Mouse (Mus musculus): ENCODE measurements around the gene Map2k6.

The Map2k6 gene

DNA sequence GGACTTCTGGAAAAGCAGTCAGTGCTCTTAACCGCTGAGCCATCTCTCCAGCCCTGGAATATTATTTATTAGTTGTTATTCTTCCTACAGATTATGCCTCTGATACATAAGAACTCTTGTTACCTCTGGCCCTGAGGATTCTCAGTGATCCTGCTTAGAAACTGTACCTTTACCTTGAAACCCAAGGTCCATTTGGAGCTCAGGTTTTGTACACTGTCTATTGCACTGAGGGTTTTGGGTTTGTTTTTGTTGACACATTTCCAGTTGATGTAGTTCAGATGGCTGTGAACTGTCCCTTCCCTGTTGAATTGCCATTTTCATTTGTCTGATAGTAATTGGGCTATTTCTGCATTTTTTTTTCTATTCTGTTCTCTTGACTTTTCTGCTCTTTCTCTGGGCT lies 85.5 kb downstream of the Map2k6 start:
- DNase-seq (ENCODE audit: low spot score in 2 of 2), result no peak

DNA sequence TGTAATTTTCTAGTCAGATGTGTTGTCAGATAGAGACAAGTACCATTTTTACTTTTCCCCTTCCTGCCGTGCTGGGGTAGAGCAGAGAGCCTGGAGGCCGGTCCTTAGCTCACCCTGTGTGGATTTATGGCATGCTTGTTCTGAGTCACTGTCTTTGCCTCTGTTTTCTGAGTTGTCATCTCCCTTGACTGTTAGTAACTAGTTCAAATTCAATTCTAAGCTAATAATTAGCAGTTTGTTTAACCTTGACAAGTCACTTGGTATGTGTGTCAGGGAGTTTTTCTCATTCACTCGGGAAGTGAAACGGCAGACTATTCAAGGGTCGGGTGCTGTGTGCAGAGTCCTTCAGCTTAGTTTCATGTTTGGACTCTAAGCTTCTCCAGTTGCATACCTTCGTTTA lies 86.2 kb downstream of the Map2k6 start:
- no peak for DNase-seq (ENCODE audit: low spot score in 2 of 2)

DNA sequence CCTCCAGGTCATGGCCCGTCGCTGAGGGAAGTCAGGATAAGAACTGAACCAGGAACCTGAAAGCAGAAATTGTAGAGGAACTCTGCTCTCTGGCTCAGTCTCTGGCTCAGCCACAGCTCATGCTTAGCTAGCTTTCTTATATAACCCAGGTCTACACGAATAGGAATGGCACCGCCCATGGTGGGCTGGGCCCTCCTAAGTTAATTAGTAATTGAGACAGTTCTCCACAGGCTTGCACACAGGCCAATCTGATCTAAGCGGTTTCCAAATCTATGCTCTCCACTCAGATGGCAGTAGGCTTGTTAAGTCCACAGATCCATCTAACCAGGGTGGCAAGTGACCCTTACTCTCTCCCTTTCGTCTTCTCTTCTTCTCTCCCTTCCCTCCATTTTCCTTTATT lies 88.9 kb downstream of the Map2k6 start:
- no peak for DNase-seq (ENCODE audit: low spot score in 2 of 2)

DNA sequence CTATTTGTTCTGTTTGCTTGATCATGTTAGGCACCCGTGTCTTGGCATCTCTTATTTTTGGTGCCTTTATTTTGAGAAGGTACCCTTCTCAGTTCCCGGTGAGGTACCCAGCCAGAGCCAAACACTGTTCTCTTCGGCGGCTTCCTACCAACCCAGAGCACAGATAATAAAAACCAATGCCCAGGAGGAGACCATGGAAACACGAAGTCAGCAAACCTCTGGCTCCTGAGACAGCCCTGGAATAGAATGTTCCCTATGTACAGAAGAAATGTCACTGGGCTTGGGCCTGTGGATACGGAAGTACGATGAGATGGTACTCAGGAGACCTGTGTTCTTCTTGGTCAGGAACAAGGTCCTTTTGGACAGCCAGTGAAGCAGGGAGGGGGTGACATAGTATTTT lies 89.4 kb downstream of the Map2k6 start:
- DNase-seq (ENCODE audit: low spot score in 2 of 2), result no peak

DNA sequence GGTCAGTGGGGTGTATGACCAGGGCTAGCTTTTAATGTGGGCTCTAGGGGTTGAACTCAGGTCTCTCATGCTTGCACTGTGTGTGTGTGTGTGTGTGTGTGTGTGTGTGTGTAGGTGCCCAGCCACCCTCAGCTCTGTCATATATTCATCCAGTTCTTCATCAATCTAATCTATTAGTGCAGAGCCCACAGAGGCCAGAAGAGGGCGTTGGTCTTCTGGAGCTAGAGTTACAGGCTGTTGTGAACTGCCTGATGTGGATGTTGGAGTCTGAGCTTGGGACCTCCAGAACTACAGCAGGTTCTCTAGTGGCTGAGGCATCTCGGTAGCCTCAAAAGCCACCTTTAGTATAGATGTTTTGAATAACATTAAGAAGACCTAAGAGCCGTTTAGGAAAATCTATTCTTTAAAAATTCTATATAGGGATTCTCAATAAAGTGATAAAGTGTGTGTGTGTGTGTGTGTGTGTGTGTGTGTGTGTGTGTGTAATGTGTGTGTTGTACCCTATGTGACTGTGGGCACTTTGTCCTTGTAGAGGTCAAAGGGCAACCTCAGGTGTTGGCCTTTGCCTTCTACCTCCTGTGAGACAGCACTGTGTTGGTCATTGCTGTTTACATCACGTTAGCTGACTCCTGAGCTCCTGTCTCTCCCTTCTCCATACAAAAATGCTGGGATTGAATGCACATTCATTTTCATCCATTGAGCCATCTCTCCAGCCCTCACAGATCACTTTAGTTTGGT lies 96.6 kb downstream of the Map2k6 start:
- no peak for DNase-seq (ENCODE audit: low spot score in 2 of 2)

DNA sequence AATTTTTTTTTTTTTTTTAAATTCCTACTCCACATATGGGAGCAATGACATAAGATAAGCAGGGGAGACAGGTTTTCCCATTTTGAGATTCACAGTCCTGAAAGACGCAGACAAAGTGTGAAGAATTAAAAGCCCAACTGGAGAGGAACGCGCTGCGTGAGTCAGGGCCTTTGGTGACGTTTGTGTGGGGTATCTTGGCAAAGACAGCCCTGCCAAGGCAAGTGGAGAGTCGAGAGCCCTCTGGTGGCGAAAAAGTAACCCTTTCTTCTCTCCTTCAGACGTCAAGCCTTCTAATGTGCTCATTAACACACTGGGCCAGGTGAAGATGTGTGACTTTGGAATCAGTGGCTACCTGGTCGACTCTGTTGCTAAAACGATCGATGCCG lies 97.1 kb downstream of the Map2k6 start:
- DNase-seq (ENCODE audit: low spot score in 2 of 2), result peak; percentile 59 to 61

DNA sequence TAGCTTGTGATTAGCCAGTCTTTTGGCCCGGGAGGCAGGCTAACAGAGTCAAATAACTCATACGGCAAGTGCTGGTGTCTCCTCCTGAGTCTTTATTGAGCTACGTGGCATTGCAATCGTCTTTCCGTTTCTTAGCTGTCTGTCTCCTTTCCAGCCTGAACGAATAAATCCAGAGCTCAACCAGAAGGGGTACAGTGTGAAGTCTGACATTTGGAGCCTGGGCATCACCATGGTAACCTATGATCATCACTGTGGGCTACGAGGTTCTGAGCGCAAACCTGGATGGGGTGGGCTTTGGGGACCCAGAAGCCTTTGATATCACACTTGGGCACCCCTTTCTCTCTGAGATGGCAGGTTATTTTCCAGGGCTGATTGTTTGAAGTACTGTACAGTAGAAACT lies 98.8 kb downstream of the Map2k6 start:
- no peak for DNase-seq (ENCODE audit: low spot score in 2 of 2)

DNA sequence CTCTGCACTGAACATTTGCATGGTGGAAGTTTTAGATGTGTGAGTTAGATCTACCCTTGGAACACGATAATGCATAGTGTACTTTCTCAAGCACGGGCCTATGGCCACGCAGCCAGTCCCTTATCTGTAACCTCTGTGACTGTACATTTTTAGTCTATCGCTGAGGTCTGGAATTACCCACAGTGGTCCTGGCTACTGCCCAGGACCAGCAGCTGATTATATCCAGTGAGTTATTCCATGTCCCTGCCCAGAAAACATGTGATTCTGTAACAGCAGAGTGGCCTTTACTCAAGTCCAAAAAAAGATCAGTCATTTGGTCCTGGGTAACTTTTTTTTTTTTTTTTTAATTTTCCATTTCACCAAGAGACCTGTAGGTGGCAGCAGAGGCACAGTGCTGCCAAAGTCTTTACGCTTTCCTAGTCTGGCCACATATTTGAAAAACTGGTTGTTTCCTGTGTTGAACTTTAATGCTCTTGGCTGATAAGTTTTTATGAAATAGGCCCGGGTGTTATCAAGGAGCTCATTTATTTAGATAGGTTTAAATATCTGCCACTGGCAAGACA lies 99.8 kb downstream of the Map2k6 start:
- DNase-seq (ENCODE audit: low spot score in 2 of 2), result no peak

DNA sequence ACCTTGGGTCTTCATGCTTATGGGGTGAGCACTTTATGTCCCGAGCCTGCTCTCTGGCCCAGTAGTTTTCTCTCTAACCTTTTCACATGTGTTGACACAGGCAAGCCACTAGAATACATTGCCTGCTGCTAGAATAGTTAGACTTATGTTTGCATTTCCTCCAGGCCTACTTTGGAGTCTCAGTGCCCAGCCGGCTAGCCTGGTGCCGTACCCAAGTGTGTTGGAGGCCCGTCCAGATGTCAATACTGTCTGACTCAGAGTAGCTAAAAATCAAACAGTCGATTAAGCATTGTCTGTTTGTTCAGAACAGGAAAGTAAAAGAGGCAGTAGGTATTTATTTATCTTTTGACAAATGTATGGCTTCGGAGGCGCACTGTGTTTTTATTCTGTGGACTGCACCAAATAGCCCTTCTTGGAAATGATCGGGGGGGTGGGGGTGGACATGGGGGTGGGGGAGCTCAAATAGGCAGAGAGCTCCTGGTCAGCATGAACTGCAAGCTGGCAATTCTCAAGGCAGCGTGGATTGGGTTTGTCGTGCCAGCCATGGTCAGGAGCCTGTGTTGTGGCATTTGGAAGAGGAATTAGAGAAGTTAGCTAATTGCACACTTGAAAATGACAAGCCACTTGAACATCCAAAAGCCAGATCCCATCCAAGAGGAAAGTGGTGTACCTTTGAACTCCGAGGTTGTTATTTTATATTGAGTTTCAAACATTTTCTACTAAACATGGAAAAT lies 104.2 kb downstream of the Map2k6 start:
- DNase-seq (ENCODE audit: low spot score in 2 of 2), result no peak

DNA sequence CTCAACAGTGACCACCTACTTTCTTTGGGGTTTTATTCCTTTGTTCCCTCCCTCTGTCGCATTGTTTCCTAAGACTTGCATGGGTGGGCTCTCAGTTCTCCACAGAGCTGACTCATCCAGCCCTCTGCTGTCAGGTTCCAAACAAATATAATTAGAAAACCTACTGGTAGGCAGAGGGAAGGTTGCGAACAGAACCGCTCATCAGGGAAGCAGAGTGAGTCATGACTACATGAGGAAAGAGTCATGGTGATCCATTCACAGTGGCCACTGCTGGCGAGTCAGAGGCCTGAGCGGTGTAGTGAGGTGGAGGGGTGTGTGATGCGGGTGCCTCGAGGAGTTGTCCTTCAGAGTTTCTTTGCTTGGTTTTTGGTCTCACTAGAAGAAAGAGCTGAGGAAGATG lies 112.5 kb downstream of the Map2k6 start:
- peak; percentile 47 to 51 for DNase-seq (ENCODE audit: low spot score in 2 of 2)

DNA sequence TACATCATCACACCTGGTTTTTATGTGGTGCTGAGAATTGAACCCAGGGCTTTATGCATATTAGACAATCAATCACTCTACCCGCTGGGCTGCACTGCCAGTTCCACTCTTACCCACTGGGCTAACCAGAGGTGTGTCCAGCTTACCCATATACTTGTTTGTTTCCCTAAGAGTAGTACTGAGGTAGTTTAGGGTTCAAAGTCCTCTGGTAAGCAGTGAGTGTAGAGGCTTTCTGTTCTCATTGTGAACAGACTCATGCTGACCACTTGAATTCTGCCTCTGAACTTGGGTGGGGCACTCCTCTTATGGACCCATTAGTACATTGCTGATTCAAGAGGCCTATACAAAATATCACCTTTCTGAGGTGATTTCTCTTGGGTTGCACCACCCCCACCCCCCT lies 119.7 kb downstream of the Map2k6 start:
- no peak for DNase-seq (ENCODE audit: low spot score in 2 of 2)

DNA sequence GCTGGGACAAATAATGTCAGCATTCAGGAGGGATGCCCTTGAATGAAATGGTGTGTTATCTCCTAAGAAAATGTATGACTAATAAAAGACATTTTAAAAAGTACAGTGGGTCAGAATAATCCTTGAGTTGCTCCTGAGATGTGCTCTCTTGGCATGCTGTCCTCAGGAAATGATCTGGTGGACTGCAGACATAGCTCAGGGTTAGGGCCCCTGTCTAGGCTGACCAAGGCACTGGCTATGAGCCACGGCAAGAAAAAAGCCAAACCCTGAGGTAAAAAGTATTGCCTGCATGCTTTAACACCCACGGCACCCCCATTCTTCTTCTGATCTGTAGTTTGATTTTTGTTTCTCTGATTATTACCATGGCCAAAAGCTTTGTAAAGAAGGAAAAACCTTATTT lies 124.0 kb downstream of the Map2k6 start:
- no peak for DNase-seq (ENCODE audit: low spot score in 2 of 2)

DNA sequence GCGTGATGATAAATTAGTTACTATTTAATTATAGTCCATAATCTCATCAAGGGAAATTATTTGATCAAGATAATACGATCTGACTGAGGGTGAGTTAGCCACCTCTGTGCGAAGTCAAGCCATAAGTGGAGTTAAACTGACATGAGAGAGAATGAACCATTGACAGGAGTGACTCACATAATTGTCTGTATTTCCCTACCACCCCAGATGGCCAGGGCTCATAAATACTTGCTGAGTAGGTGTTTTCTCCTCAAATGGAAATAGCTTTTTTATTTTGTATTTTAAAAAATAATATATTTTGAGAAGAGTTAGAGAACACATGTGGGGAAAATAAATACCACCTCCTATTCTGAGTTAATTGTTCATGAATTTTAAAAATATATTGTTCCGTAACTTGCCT lies 127.2 kb downstream of the Map2k6 start:
- DNase-seq (ENCODE audit: low spot score in 2 of 2), result no peak

DNA sequence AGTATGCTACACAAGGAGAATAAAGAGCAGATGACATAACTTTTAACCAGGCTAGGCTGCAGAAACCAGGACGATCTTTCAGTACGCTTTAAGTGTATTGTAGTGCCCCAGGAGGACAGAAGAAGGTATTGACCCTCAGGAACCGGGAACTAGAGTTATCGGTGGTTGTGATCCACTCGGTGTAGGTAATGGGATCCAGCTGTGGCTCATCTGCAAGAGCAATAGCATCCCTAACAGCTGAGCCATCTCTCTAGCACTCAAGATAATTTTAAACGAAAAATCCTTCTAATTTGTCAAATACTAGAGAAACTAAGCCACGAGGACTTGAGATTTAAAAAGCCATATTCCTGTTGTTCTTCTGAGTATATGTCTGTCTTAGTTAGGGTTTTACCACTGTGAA lies 132.2 kb downstream of the Map2k6 start:
- no peak for DNase-seq (ENCODE audit: low spot score in 2 of 2)

DNA sequence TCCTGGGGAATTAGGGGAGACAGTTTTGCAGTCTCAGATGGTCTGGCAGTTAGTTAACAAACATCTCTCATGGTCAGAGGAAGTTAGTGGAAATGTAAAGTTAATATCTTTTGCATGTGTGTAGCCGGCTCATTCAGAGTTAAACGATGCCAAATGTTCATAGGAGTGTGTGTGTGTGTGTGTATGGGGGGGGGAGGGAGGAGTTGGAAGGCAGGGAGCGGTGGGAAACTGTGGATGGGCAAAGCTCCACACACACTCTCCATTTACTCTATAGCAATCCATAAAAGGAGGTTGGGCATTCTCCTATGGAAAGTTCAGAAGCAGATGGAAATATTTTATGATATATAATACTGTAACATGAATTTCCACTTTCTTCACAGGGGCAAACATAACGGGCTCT lies 135.9 kb downstream of the Map2k6 start:
- no peak for DNase-seq (ENCODE audit: low spot score in 2 of 2)

DNA sequence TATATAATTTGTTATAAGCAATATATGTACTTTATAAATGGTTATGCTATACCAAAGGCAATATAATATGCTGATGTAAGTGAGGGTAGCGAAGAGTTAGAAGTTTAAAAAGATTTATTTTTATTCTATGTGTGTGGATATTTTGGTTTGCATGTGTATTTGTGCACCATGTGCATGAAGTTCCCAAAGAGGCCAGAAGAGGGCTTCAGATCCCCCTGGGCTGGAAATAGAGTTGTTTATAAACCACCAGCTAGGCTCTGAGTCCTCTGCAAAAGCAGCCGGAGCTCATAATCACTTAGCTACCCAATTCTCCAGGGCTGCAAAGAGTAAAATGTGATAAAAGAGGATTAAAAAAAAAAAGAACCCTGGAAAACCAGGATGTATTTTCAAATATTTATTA lies 137.6 kb downstream of the Map2k6 start:
- no peak for DNase-seq (ENCODE audit: low spot score in 2 of 2)

DNA sequence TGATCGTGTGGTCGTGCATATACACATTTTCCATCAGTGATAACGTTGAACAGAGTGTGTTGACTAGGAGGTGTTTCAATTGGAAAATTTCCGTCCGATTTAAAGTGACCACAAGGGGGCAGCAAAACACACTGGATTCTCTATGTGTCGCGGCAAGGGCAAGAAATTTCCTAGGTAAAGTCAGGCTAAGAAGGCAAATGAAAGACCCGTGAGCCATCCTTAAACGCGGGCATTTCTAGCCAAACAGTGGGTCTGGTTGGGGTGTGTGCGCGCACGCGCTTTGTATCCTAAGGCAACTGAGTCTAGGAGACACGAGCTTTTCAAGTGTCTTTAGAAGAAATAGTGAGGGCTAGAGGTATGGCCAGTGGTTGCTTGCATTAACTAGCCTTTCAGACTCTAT lies 138.7 kb downstream of the Map2k6 start:
- DNase-seq (ENCODE audit: low spot score in 2 of 2), result peak; percentile 59 to 63

DNA sequence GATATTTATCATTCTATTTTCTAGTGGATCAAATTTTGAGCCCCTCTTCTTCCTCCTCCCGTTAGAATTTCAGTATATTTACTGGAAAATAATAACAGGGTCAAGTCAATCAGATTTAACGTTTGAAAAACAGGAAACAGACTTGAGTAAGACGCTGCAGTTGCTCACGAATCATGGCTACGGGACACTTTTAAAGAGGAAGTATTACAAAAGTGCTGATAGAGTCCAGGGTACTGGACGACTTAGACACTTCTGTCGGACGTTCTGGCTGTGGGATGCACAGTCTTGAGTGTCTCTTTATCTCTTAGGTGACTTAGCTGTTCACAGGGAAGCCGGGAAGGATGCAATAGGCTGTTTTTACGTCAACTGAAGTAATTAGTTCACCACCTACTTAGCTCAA lies 139.3 kb downstream of the Map2k6 start:
- no peak for DNase-seq (ENCODE audit: low spot score in 2 of 2)

DNA sequence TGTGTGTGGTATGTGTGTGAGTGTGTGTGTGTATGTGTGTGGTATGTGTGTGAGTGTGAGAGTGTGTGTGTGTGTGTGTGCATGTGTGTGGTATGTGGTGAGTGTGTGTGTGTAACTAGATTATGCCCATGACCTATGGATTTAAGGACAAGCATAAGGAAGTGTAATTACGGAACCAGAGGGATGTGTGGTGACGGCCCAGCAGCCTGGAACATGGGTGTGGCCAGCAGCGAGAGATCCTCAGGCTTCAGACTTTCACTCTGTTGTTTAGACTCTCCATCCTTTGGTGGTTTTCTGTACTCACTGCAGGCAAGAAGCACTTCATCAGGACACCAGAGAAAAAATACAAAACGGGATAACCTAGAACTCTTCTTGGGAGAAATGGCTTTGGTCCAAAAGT lies 143.0 kb downstream of the Map2k6 start:
- no peak for DNase-seq (ENCODE audit: low spot score in 2 of 2)

DNA sequence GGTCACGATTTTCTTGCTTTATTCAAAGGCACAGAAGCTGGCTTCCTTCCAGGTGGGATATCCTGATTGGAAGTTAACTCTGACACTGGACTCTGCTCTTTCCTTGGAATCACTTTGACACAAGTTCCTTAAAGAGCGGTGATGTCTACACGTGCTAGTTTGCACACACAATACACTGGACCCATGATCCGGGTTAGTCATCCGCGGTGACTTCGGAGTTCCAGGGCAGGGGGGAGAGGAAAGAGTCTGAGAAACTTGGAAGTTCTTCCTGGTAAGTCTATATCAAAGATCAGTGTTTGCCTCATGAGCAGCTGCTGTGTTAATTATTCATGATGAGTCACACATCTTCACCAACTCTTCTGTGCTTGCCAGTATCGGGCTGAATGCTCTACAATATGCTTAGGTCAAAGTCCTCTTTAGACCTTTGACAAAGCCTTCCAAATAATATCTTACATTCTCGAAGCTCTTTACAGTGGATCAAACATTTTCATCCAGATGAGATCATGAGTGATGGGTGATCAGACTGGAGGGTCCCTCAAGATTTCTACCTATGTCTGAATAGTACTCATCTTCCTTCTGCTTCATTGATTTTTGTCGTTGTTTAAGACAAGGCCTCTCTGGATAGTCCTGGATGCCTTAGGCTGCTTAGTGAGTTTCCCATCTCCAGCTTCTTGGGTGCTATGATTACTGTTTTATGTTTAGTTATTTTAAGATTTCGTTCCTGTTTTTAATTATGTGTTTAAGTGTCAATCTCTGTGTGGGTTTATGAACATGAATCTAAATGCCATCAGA lies 145.7 kb downstream of the Map2k6 start:
- no peak for DNase-seq (ENCODE audit: low spot score in 2 of 2)

DNA sequence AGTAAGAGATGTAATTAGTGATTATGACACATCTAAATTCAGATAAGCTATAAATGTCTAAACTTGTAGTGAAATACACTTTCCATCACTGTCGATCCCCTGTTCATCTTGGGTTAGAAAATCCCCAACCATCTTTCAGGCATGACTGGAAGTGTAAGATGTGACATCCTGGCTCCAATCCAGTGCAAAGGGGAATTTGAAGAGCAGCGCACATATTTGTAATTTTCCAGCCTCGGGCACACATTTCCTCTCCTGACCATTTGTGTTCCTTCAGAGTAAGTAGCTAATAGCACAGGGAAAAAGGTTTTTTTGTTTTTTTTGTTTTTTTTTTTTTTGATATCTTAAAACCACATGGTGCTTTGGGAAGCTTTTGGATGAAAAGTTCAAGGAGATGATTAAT lies 146.5 kb downstream of the Map2k6 start:
- DNase-seq (ENCODE audit: low spot score in 2 of 2), result no peak

DNA sequence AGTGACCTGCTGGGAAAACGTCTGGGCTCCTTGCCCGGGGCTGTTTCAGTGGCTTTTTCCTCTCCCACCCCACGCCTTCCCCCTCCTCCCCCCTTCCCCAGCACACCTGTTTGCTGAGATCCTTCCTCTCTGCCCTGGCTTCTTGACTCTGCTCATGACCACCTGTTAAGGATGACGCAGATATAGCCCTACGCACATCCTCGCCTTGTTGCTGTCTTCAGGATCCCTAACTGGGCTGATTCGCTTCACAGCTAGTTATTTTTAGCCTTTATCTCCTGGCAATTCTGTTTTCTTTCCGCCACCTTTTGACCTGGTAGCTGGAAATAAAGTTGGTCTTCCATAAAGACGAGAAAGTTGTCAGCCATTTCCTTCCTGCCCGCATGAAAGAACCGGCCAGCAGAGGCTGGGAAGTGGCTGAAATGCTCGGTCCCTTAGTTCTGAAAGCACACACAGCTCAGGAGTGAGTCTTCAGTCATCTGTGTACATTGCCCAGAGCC lies 152.6 kb downstream of the Map2k6 start:
- DNase-seq (ENCODE audit: low spot score in 2 of 2), result no peak
